Comparison of ENCODE assay signal across 8 mouse cellular contexts in the genomic region with DNA sequence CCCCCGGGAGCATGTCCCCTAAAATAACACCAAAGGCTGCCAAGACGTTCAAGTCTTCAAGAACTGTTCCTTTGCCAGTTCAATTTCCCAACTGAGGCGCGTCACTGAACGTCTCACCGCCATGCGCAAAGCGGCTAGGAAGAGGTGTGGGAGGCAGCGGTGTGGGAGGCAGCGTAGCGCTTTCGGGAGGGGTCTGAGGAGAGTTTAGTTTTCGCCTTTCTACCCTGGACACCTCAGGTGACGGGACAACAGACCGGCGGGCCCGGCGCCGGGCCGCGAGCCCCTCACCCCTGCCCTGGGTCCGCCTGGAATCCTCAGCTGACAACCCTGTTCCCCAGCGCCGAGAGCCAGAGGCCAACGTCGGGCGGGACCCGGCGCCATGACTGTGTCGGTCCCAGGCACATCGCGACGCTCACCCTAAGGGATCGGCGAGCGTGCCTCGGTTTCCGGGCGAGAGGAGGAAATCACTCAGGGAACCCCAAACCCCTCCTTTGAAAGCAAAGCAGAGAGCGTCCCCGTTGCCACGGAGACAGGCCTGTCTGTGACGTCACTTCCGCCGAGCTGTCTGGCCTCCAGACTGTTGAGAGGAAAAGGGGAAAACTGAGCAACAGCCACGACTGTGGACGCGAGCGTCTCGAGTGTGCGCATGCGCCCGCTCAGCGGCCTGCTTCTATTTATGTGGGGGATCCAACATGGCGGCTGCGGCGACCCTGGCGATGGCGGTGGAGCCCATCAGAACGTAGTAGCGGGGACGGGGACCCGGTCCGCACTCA. TPM values are rescaled to one million over a fixed set of nuclear protein-coding genes. Genes with fewer than 3 reads are reported as not detected.
DNase-seq lines count a peak whose midpoint lies in the region; ATAC-seq lines count a peak whose summit lies in the region.

A gene (plus strand): TSS at position 690 of the 773 bp plus-strand sequence.

- peak within 1 kb of the TSS; percentile 70 for H3K4me2 ChIP-seq in hindbrain, embryonic 15.5 days

- peak; percentile 99 for DNase-seq in T-cell, adult 2 months (ENCODE audit: low spot score)
- peak; percentile 98 to 99 for DNase-seq in cerebellum, postnatal 36 days
- DNase-seq in frontal cortex, postnatal 36 days (ENCODE audit: low spot score in 2 of 2), result peak; percentile 97 to 98
- DNase-seq in left cerebral cortex, adult 11 months (ENCODE audit: low spot score), result peak; percentile 98
- DNase-seq in lung, postnatal 4 days, result peak; percentile 98 to 99
- DNase-seq in retina, postnatal 7 days (ENCODE audit: low read depth, low spot score), result peak; percentile 96
- DNase-seq in urinary bladder, adult 2 months (ENCODE audit: low spot score), result peak; percentile 94

- peak; percentile 99 for ATAC-seq in hindbrain, embryonic 15.5 days (ENCODE audit: low FRiP score, low read depth)

- H3K36me3 ChIP-seq in hindbrain, embryonic 15.5 days, result no peaks in the 10 kb centered on the region

- WGBS in hindbrain, embryonic 15.5 days, result under 1% methylated on average over 64 of the region's 64 CpGs

- peak within 1 kb of the TSS; percentile 98 for H3K9ac ChIP-seq in hindbrain, embryonic 15.5 days

- H3K9me3 ChIP-seq in hindbrain, embryonic 15.5 days, result no peaks in the 10 kb centered on the region

- H3K4me3 ChIP-seq in hindbrain, embryonic 15.5 days, result peak within 1 kb of the TSS; percentile 99

- no peaks in the 10 kb centered on the region for H3K27me3 ChIP-seq in hindbrain, embryonic 15.5 days

- H3K27ac ChIP-seq in hindbrain, embryonic 15.5 days (replicated peaks), result peak within 1 kb of the TSS; percentile 99

- peaks cover 34% of the 10 kb centered on the region for H3K4me1 ChIP-seq in hindbrain, embryonic 15.5 days (replicated peaks)

RNA-seq across cellular contexts. Expression of the gene that starts here (rescaled TPM):
- 18.7 and 19.7 TPM in 2 replicates for polyA plus RNA-seq in hindbrain, embryonic 15.5 days (2015; fragmentation: Nextera tagmentation; extraction: Ambion mirVana)
- polyA plus RNA-seq in urinary bladder, adult 2 months (2012; rRNA removed), result 15.2 and 15.5 TPM in 2 replicates

Comparison
In these comparisons a context has a peak if more than half of its experiments do, and no peak if none do; other contexts are left out.
1. Peak in every context shown above with its lines: DNase-seq, ATAC-seq, H3K4me3 ChIP-seq and H3K27ac ChIP-seq.